Mouse (Mus musculus) hindbrain, embryonic 11.5 days (tissue): ENCODE results near the gene Sema6d. TPM values are rescaled to one million over a fixed set of nuclear protein-coding genes. Genes with fewer than 3 reads are reported as not detected.

ENCODE experiments used
- ATAC-seq: fragments of 200-750 bp; cut with Nextera tagmentation; 2 replicates; pipeline ENCODE4 v1.8.0; 2017; ENCODE audit warnings: mild to moderate bottlenecking, moderate TSS enrichment, moderate library complexity; ENCODE audit not compliant: low FRiP score
- DNase-seq: peaks from one replicate; pipeline ENCODE4 v3.0.0-alpha.2; 2015; ENCODE audit warnings: low spot score
- H3K27ac ChIP-seq: fragments of 300-500 bp; sonication (generic); 2 replicates; pipeline ENCODE4 v1.5.1; 2014; ENCODE audit warnings: mild to moderate bottlenecking, low read depth, low read length
- H3K27me3 ChIP-seq: fragments of 300-500 bp; sonication (generic); 2 replicates; pipeline ENCODE4 v1.6.1; 2014; ENCODE audit warnings: mild to moderate bottlenecking, low read length, moderate library complexity, mixed read lengths; ENCODE audit not compliant: control insufficient read depth, insufficient read depth
- H3K36me3 ChIP-seq: fragments of 300-500 bp; sonication (generic); 2 replicates; pipeline ENCODE4 v1.6.1; 2014; ENCODE audit warnings: mild to moderate bottlenecking, low read length, moderate library complexity, mixed read lengths; ENCODE audit not compliant: control insufficient read depth, insufficient read depth
- H3K4me1 ChIP-seq: fragments of 300-500 bp; sonication (generic); replicated peaks from 2 replicates; pipeline ENCODE4 v1.6.1; 2014; ENCODE audit warnings: low read length, mixed read lengths; ENCODE audit not compliant: control insufficient read depth, insufficient read depth
- H3K4me2 ChIP-seq: fragments of 300-500 bp; sonication (generic); replicated peaks from 2 replicates; pipeline ENCODE4 v1.6.1; 2014; ENCODE audit warnings: mild to moderate bottlenecking, low read depth, low read length
- H3K4me3 ChIP-seq: fragments of 300-500 bp; sonication (generic); 2 replicates; pipeline ENCODE4 v1.5.1; 2014; ENCODE audit warnings: low read depth, low read length
- H3K9ac ChIP-seq: fragments of 300-500 bp; sonication (generic); 2 replicates; pipeline ENCODE4 v1.6.1; 2014; ENCODE audit warnings: low read depth, low read length
- H3K9me3 ChIP-seq: fragments of 300-500 bp; sonication (generic); 2 replicates; pipeline ENCODE4 v1.6.1; 2016; ENCODE audit warnings: low read length; ENCODE audit not compliant: control insufficient read depth
- WGBS: fragments of 180-500 bp; shearing (Covaris S2); extraction: QIAGEN DNeasy Blood & Tissue Kit; methylation state at CpG from one replicate; pipeline ENCODE4 v1.1.7; 2014; 5-methylcytosine and 5-hydroxymethylcytosine counted together
- polyA plus RNA-seq: library from polyadenylated mRNA; unstranded; fragments of >200 nt; fragmentation: Nextera tagmentation; extraction: Ambion mirVana; gene quantifications from 2 replicates; pipeline ENCODE4 v1.2.1, GENCODE M21; 2014

The Sema6d gene
- polyA plus RNA-seq, 1 experiment from 2014 or later, result 26.2 TPM

DNA sequence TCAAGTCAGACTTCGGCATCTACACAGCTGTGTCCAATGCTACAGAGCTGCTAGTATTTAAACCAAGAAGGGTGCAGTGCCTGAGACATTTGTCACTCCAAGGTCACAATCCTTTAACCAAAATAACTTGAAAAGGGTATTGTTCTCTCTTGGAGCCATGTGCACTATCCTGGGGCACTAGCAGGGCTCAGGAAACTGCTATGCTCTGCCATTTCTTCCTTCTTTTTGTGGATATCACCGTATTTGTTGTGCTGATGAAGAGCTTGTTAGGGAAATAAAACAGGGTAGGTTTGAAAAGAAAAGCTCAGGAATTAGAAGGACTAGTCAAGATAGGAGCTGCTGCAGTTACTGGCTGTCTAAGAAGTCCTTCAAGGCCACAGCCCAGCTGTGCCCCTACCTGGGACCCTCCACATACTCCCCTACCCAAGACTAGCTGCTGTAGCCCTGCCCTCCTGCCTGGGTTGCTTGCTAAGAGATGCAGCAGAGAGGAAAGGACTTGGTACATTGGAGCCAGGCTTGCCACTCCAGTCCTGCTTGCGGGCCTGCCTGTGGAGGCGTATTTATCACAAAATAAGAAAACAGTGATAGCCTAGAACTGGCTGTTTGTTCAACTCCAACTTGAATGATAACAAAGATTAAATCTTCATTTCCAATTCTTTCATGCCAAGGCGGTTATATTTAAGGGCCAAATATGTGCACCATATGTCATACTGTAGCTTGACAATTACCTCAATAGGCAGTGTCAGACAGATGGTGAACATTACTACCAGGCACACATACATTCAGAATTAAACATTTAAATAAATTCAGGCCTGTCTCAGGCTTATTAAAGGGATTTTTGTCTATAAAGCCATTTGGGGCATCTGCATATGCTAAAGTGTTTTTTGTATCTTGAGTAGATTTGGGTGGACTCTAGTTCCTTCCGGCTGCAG lies 315.1 kb downstream of the Sema6d start:
- Histone ChIP-seq H3K4me3 (no peak overlapping the region), H3K27me3 (no peaks in the 10 kb centered on the region), H3K4me2 (no peak overlapping the region), H3K4me1 (no peaks in the 10 kb centered on the region), H3K27ac (no peak overlapping the region), H3K36me3 (no peaks in the 10 kb centered on the region), H3K9ac (no peak overlapping the region), H3K9me3 (no peaks in the 10 kb centered on the region)
- DNase-seq (no peak), ATAC-seq (no peak)
- 82% methylated on average over 6 of the region's 6 CpGs for WGBS

DNA sequence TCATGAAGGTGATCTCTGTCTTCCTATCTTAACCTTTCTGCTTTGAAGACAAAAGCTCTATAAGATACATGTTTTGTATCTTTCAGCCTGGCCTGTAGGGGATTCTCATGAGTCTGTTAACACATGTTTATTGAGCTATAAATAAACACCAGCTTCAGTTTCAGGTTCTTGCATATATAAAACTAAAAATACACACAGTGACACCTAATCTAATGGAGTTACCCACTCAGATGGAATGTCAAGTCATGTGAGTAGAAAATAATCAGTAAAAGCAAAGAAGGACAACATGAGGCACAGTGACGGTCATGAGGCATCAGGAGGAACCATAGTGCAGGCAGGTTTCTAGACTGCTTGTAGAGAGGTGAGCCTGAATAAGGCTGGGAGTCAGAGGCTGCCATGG lies 319.2 kb downstream of the Sema6d start:
- no peaks in the 10 kb centered on the region for H3K9me3 ChIP-seq
- no peak for ATAC-seq
- DNase-seq, result no peak
- no peaks in the 10 kb centered on the region for H3K4me1 ChIP-seq
- H3K9ac ChIP-seq, result no peak overlapping the region
- H3K36me3 ChIP-seq, result no peaks in the 10 kb centered on the region
- 93% methylated on average over 1 of the region's 1 CpGs for WGBS
- no peak overlapping the region for H3K4me3 ChIP-seq
- no peak overlapping the region for H3K27ac ChIP-seq
- no peaks in the 10 kb centered on the region for H3K27me3 ChIP-seq
- H3K4me2 ChIP-seq, result no peak overlapping the region

DNA sequence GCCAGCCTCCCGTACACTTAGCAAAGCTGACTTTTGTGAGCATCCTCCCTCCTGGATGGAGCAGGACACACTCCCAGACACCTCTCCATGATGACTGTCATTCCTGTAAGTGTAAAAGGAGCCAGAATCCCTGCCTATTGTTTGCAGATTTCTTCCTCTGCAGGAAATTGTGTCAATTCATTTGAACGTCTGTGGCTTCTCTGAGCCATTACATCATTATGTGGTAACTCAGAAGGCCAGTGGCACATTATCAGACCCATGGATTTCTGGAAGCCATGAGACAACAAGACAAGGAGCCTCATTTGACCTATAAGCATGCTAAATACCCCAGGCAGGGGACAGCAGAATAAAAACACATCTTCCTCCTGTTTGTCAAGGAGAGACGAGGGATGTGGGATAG lies 327.0 kb downstream of the Sema6d start:
- no peak for DNase-seq
- 80% methylated on average over 3 of the region's 3 CpGs for WGBS
- H3K9me3 ChIP-seq, result no peaks in the 10 kb centered on the region
- H3K4me1 ChIP-seq, result no peaks in the 10 kb centered on the region
- no peak overlapping the region for H3K4me2 ChIP-seq
- no peaks in the 10 kb centered on the region for H3K36me3 ChIP-seq
- H3K9ac ChIP-seq, result no peak overlapping the region
- no peak overlapping the region for H3K27ac ChIP-seq
- no peak overlapping the region for H3K4me3 ChIP-seq
- H3K27me3 ChIP-seq, result no peaks in the 10 kb centered on the region
- ATAC-seq, result no peak

DNA sequence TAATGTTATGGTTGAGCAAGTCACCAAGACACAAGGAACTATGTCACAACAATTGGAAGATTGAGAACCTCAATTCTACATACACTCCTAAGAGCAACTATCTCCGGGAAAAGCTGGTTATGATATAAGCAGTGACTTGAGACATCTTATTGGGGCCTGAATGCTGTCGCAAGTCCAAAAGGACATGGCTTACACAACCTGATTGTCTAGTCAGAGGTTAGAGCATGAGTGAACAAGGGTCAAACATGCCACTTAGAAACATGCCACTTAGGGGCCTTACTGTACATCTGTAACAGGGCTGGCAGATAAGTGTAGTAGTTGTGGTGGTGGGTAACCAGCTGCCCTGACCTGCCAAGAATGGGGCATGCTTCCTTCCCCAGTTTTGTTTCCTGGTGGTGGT lies 328.6 kb downstream of the Sema6d start:
- WGBS, result 87% methylated on average over 2 of the region's 2 CpGs
- no peak for DNase-seq

DNA sequence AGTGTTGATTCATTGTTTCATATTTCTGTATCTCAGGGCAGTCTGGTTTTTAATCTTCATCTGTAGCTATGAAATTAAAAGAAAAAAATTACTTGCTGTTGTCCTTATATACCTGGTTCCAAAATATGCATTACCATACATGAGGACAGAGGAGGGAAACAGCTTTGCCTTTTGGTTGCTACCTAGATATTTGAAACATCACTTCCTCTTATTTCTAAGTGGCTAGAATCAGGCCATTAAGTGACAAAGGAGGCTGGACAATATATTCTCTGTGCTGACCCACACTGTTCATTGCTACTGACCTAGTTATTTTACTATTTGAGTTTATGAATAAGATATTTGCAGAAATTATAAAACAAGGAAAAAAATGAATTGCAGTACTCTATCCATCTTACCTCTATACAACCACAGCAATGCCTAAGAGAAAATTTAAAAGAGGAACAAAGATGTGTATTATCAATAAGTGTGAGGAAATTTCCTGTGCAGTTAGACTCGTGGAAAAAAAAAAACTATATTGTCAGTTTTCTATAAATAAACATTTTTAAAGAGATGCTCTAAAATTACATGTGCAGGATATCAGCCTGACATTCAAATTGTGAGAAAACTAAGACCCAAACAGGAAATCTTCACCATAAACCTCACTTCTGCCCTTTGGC lies 330.5 kb downstream of the Sema6d start:
- WGBS, result 75% methylated on average over 1 of the region's 1 CpGs
- DNase-seq (no peak), ATAC-seq (no peak)
- no peaks in the 10 kb centered on the region for H3K9me3 ChIP-seq
- H3K9ac ChIP-seq, result no peak overlapping the region
- H3K27me3 ChIP-seq, result no peaks in the 10 kb centered on the region
- no peaks in the 10 kb centered on the region for H3K36me3 ChIP-seq
- no peak overlapping the region for H3K4me3 ChIP-seq
- no peak overlapping the region for H3K4me2 ChIP-seq
- no peaks in the 10 kb centered on the region for H3K4me1 ChIP-seq
- H3K27ac ChIP-seq, result no peak overlapping the region

More for the DNA sequence above, 328.6 kb downstream of the Sema6d start:
- Histone ChIP-seq H3K9me3 (no peaks in the 10 kb centered on the region), H3K4me2 (no peak overlapping the region), H3K4me3 (no peak overlapping the region), H3K9ac (no peak overlapping the region), H3K27ac (no peak overlapping the region), H3K27me3 (no peaks in the 10 kb centered on the region), H3K36me3 (no peaks in the 10 kb centered on the region), H3K4me1 (no peaks in the 10 kb centered on the region)
- no peak for ATAC-seq

DNA sequence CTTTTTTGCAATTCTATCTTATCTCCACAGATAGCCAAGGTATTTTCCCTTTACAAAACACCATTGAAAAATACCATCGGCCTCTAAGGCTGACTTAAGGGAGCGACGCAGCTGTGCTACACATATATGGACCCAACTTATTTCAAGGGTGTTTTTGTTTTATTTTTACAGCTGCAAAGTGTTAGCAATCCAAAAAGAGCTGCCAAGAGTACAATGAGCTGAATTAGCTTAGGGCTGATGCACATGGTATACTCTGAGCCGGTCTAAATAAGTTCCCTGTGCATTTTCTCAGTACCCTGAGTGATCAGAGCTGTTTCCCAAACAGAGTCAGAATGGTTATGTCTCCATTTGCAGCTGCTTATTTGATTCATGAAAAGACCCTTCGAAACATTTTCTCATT lies 340.0 kb downstream of the Sema6d start:
- no peaks in the 10 kb centered on the region for H3K9me3 ChIP-seq
- H3K27me3 ChIP-seq, result no peaks in the 10 kb centered on the region
- no peak overlapping the region for H3K27ac ChIP-seq
- H3K4me3 ChIP-seq, result no peak overlapping the region
- 61% methylated on average over 5 of the region's 5 CpGs for WGBS
- H3K4me1 ChIP-seq, result no peaks in the 10 kb centered on the region
- ATAC-seq, result no peak
- H3K36me3 ChIP-seq, result no peaks in the 10 kb centered on the region
- H3K4me2 ChIP-seq, result no peak overlapping the region
- DNase-seq, result no peak
- H3K9ac ChIP-seq, result no peak overlapping the region

DNA sequence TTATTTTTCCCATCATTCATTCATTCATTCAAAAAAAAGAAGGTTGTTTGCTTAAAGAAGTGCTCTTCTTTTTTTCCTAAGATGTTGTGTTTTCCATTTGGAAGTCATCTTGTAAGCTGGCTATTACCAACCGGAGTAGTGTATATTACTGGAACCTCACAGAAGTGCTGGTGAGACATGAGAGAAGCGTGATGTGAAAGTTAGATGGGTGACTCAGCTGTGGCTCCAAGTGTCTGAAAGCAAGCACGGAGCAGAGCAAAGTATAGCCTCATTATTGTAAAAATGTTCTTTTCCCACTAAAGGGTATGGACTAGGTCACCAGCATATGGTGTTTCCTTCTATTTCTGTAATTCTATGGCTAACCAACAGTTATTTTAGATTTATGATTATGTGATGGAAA lies 340.9 kb downstream of the Sema6d start:
- no peak overlapping the region for H3K27ac ChIP-seq
- no peaks in the 10 kb centered on the region for H3K36me3 ChIP-seq
- no peak overlapping the region for H3K9ac ChIP-seq
- 90% methylated on average over 3 of the region's 3 CpGs for WGBS
- ATAC-seq (no peak), DNase-seq (no peak)
- H3K4me1 ChIP-seq, result no peaks in the 10 kb centered on the region
- H3K9me3 ChIP-seq, result no peaks in the 10 kb centered on the region
- H3K4me3 ChIP-seq, result no peak overlapping the region
- H3K4me2 ChIP-seq, result no peak overlapping the region
- H3K27me3 ChIP-seq, result no peaks in the 10 kb centered on the region

DNA sequence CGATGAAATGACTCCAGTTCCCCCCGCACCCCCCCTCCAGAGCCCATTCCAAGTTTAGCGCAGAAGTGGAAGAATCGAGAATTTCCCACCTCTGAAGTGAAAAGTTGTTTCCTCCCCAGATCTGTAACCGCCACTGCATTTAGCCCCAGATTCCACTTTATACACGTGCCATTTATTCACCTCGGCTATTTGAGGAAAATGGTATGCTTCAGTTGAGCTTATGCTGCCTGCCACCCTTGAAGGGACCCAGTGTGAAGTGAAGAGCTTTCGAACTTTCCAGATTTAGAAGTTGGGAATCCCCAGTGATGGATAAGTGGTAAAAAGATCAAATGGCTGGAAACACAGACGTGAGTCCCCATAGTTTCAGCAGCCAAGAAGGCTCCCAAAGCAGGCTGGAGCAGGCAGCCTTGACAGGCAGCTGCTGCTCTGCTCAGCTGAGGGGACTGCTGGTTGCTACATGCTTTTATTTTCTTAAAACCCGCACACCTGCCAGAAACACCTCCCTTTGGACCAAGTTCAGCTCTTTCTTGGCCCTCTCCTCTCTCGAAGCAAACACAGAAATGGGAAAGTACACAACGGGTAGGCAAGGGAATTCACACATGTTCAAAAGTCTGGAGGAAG lies 345.7 kb downstream of the Sema6d start:
- no peak overlapping the region for H3K9ac ChIP-seq
- H3K4me2 ChIP-seq, result no peak overlapping the region
- 81% methylated on average over 12 of the region's 12 CpGs for WGBS
- no peak overlapping the region for H3K4me3 ChIP-seq
- no peaks in the 10 kb centered on the region for H3K27me3 ChIP-seq
- DNase-seq (no peak), ATAC-seq (no peak)
- no peaks in the 10 kb centered on the region for H3K36me3 ChIP-seq
- H3K9me3 ChIP-seq, result no peaks in the 10 kb centered on the region
- no peaks in the 10 kb centered on the region for H3K4me1 ChIP-seq
- no peak overlapping the region for H3K27ac ChIP-seq
